Mouse (Mus musculus) hindbrain, postnatal 0 days (tissue): Measurements from ENCODE around the gene Acsl6. TPM values are rescaled to one million over a fixed set of nuclear protein-coding genes. Genes with fewer than 3 reads are reported as not detected.

Source experiments
- ATAC-seq: fragments of 200-750 bp; cut with Nextera tagmentation; 2 replicates; pipeline ENCODE4 v1.8.0; 2017; ENCODE audit warnings: mild to moderate bottlenecking, moderate TSS enrichment, moderate library complexity
- DNase-seq: peaks from one replicate; pipeline ENCODE4 v3.0.0-alpha.2; 2015; ENCODE audit warnings: low spot score
- H3K27ac ChIP-seq: fragments of 300-500 bp; sonication (generic); 2 replicates; pipeline ENCODE4 v1.5.1; 2014; ENCODE audit warnings: mild to moderate bottlenecking
- H3K27me3 ChIP-seq: fragments of 300-500 bp; sonication (generic); 2 replicates; pipeline ENCODE4 v1.6.1; 2014; ENCODE audit warnings: low read length, mixed read lengths; ENCODE audit not compliant: insufficient read depth
- H3K36me3 ChIP-seq: fragments of 300-500 bp; sonication (generic); 2 replicates; pipeline ENCODE4 v1.6.1; 2014; ENCODE audit warnings: low read length, mixed read lengths; ENCODE audit not compliant: insufficient read depth
- H3K4me1 ChIP-seq: fragments of 300-500 bp; sonication (generic); 2 replicates; pipeline ENCODE4 v1.6.1; 2014; ENCODE audit warnings: antibody characterized with exemption, low read length, mixed read lengths; ENCODE audit not compliant: insufficient read depth
- H3K4me2 ChIP-seq: fragments of 300-500 bp; sonication (generic); 2 replicates; pipeline ENCODE4 v1.6.1; 2014; ENCODE audit warnings: low read depth, mild to moderate bottlenecking, low read length, moderate library complexity, mixed read lengths
- H3K4me3 ChIP-seq: fragments of 300-500 bp; sonication (generic); 2 replicates; pipeline ENCODE4 v1.5.1; 2014; ENCODE audit warnings: low read length
- H3K9ac ChIP-seq: fragments of 300-500 bp; sonication (generic); replicated peaks from 2 replicates; pipeline ENCODE4 v1.6.1; 2014; ENCODE audit warnings: mild to moderate bottlenecking, low read length, moderate library complexity, mixed read lengths
- H3K9me3 ChIP-seq: fragments of 300-500 bp; sonication (generic); 2 replicates; pipeline ENCODE4 v1.6.1; 2016; ENCODE audit warnings: low read length, mixed read lengths
- CTCF ChIP-seq: IDR thresholded peaks from 2 replicates; pipeline ENCODE4 v1.5.1; 2016; ENCODE audit warnings: antibody characterized with exemption, control low read depth, low read depth
- WGBS: fragments of 180-500 bp; shearing (Covaris S2); extraction: QIAGEN DNeasy Blood & Tissue Kit; methylation state at CpG from one replicate; pipeline ENCODE4 v1.1.7; 2014; 5-methylcytosine and 5-hydroxymethylcytosine counted together
- polyA plus RNA-seq: library from polyadenylated mRNA; unstranded; fragments of >200 nt; fragmentation: Nextera tagmentation; extraction: Ambion mirVana; gene quantifications from 2 replicates; pipeline ENCODE4 v1.2.1, GENCODE M21; 2015
- total RNA-seq: library from RNA; depleted of rRNA; stranded (reverse); fragments of >200 nt; gene quantifications from 2 replicates; pipeline ENCODE4 v1.2.3, GENCODE M21; 2014

The Acsl6 gene
- total and polyA plus RNA-seq, 2 experiments from 2014 or later = 60.1 to 76.9 TPM

GRCm38 (mm10) chr11:54269191-54269896 is 34.3 kb upstream of the Acsl6 start:
- no peak for DNase-seq
- no peak overlapping the region for H3K9ac ChIP-seq
- no peak overlapping the region for H3K4me2 ChIP-seq
- no peaks in the 10 kb centered on the region for H3K9me3 ChIP-seq
- 83% methylated on average over 3 of the region's 3 CpGs for WGBS
- ATAC-seq = no peak
- no peaks in the 10 kb centered on the region for H3K36me3 ChIP-seq
- H3K27ac ChIP-seq = no peak overlapping the region
- no peak for TF ChIP-seq CTCF
- no peak overlapping the region for H3K4me3 ChIP-seq
- no peaks in the 10 kb centered on the region for H3K4me1 ChIP-seq
- H3K27me3 ChIP-seq = no peaks in the 10 kb centered on the region

- DNase-seq (no peak), ATAC-seq (no peak)
- H3K9ac ChIP-seq = no peak overlapping the region
- no peaks in the 10 kb centered on the region for H3K27me3 ChIP-seq
- H3K4me1 ChIP-seq = no peaks in the 10 kb centered on the region
- no peak for TF ChIP-seq CTCF
- H3K4me3 ChIP-seq = no peak overlapping the region
- H3K4me2 ChIP-seq = no peak overlapping the region
- no peaks in the 10 kb centered on the region for H3K9me3 ChIP-seq
- no peaks in the 10 kb centered on the region for H3K36me3 ChIP-seq
- 84% methylated on average over 5 of the region's 5 CpGs for WGBS
- H3K27ac ChIP-seq = no peak overlapping the region
These were observed 32.1 kb upstream of the Acsl6 start for GRCm38 (mm10) chr11:54271437-54271949.

GRCm38 (mm10) chr11:54287821-54288453 is 15.7 kb upstream of the Acsl6 start:
- TF ChIP-seq CTCF = no peak
- DNase-seq (no peak), ATAC-seq (no peak)
- no peak overlapping the region for H3K4me2 ChIP-seq
- H3K36me3 ChIP-seq = no peaks in the 10 kb centered on the region
- H3K4me1 ChIP-seq = no peaks in the 10 kb centered on the region
- no peak overlapping the region for H3K27ac ChIP-seq
- H3K9me3 ChIP-seq = no peaks in the 10 kb centered on the region
- no peak overlapping the region for H3K4me3 ChIP-seq
- no peaks in the 10 kb centered on the region for H3K27me3 ChIP-seq
- WGBS = 83% methylated on average over 8 of the region's 8 CpGs
- H3K9ac ChIP-seq = no peak overlapping the region

DNA sequence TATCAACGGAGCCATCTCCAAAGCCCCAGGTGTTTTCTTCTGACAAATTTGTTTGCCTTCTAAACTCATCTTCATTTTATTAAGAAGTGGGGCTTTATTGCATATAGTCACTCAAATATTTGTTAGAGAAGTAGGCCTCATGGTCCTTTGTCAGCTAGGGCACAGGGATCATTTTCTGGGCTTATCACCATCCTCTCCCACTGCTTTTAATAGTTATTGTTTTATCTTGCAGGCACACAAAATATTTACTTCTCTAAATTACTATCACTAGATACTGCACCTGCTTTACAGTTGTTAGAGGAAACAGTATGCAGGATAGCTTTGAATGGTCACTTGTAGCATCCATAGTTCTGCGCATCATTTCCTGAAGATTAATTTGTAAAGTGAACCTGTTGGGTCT is 11.4 kb upstream of the Acsl6 start:
- 81% methylated on average over 2 of the region's 2 CpGs for WGBS
- H3K9me3 ChIP-seq = no peaks in the 10 kb centered on the region
- TF ChIP-seq CTCF = no peak
- H3K4me2 ChIP-seq = no peak overlapping the region
- H3K36me3 ChIP-seq = no peaks in the 10 kb centered on the region
- no peaks in the 10 kb centered on the region for H3K4me1 ChIP-seq
- no peak for DNase-seq
- H3K27me3 ChIP-seq = no peaks in the 10 kb centered on the region
- no peak overlapping the region for H3K27ac ChIP-seq
- H3K9ac ChIP-seq = no peak overlapping the region
- no peak for ATAC-seq
- H3K4me3 ChIP-seq = no peak overlapping the region

- H3K4me3 ChIP-seq = no peak overlapping the region
- WGBS = 69% methylated on average over 12 of the region's 12 CpGs
- 0 out of 2 replicates have a peak, but pooled peaks cover 2% of the 10 kb centered on the region for H3K9me3 ChIP-seq
- DNase-seq (no peak), ATAC-seq (no peak)
- no peak overlapping the region for H3K9ac ChIP-seq
- H3K4me2 ChIP-seq = no peak overlapping the region
- no peaks in the 10 kb centered on the region for H3K27me3 ChIP-seq
- no peak overlapping the region for H3K27ac ChIP-seq
- H3K36me3 ChIP-seq = no peaks in the 10 kb centered on the region
- no peak for TF ChIP-seq CTCF
- no peaks in the 10 kb centered on the region for H3K4me1 ChIP-seq
These were observed 9.4 kb upstream of the Acsl6 start for GRCm38 (mm10) chr11:54293980-54294807.

- Histone ChIP-seq H3K36me3 (no peaks in the 10 kb centered on the region), H3K4me1 (no peaks in the 10 kb centered on the region), H3K27me3 (no peaks in the 10 kb centered on the region), H3K4me3 (no peak overlapping the region), H3K9me3 (0 out of 2 replicates have a peak, but pooled peaks cover 2% of the 10 kb centered on the region), H3K9ac (no peak overlapping the region), H3K4me2 (no peak overlapping the region), H3K27ac (no peak overlapping the region)
- TF ChIP-seq CTCF = no peak
- 88% methylated on average over 4 of the region's 4 CpGs for WGBS
- ATAC-seq = no peak
- no peak for DNase-seq
These were observed 7.6 kb upstream of the Acsl6 start for GRCm38 (mm10) chr11:54295971-54296370.
